Mouse (Mus musculus): Measurements from ENCODE around the gene Vmn1r117.
"Not testable (repeated sequence)": the region's sequence is repeated elsewhere in the genome, so short reads cannot be mapped to it uniquely, and the experiment has no call there.

Vmn1r117 gene

DNA sequence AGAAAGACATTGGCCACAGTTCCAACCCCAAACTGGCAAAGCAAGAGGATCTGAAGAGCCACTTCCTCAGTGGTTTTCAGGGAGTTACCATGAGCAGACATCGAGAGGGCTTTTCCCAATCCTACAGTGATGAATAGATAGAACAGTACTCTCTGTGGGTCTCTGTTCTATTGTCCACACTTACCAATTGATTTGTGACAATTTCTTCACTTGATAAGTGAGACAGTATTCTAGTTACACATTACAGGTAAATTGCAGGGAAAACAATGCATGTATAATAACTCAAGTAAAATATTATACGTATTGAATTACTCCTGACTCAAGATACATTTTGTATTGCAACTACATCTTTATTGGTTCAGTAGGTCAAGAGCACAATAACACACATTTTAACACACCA lies at the start of gene Vmn1r117:
Gene Vmn1r117 (minus strand): TSS at position 101 of the 400 bp plus-strand sequence.
- DNase-seq = not testable (repeated sequence)

DNA sequence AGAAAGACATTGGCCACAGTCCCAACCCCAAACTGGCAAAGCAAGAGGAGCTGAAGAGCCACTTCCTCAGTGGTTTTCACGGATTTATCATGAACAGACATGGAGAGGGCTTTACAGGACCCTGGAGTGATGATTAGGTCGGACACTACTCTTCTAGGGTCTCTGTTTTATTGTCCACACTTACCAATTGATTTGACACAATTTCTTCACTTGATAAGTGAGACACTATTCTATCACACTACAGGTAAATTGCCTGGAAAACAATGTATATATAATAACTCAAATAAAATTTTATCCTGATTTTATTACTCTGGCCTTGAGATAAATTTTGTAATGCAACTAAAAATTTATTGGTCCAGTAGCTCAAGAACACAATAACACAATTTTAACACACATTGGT lies 28.3 kb upstream of the Vmn1r117 start, which contains the start of gene Vmn1r118:
Gene Vmn1r118 (minus strand): TSS at position 101 of the 400 bp plus-strand sequence.
- DNase-seq = not testable (repeated sequence)

DNA sequence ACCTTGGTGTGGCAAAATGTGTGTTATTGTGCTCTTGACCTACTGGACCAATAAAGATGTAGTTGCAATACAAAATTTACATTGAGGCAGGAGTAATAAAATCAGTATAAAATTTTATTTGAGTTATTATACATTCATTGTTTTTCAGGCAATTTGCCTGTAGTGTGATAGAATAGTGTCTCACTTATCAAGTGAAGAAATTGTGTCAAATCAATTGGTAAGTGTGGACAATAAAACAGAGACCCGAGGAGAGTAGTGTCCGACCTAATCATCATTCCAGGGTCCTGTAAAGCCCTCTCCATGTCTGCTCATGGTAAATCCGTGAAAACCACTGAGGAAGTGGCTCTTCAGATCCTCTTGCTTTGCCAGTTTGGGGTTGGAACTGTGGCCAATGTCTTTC lies 12.0 kb downstream of the Vmn1r117 start, which contains the start of gene Vmn1r116:
Gene Vmn1r116 (plus strand): TSS at position 301 of the 400 bp plus-strand sequence.
- DNase-seq = not testable (repeated sequence)

DNA sequence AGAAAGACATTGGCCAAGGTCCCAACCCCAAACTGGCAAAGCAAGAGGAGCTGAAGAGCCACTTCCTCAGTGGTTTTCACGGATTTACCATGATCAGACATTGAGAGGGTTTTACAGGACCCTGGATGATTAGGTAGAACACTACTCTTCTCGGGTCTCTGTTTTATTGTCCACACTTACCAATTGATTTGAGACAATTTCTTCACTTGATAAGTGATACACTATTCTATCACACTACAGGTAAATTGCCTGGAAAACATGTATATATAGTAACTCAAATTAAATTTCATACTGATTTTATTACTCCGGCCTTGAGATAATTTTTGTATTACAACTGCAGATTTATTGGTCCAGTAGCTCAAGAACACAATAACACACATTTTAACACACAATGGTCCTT lies 39.0 kb downstream of the Vmn1r117 start, which contains the start of gene Vmn1r115:
Gene Vmn1r115 (minus strand): TSS at position 101 of the 400 bp plus-strand sequence.
- DNase-seq = not testable (repeated sequence)

All from kidney, adult 11 months (tissue).